Mouse (Mus musculus) bone marrow, adult 2 months (tissue): Measurements from ENCODE around the gene Nosip.

Experiments
- CTCF ChIP-seq: fragments of 200-500 bp; IDR thresholded peaks from 2 replicates; pipeline ENCODE4 v1.5.1; 2011; ENCODE audit warnings: low read length, control low read depth; ENCODE audit not compliant: control insufficient read depth, insufficient read depth
- POLR2A ChIP-seq: fragments of 200-500 bp; IDR thresholded peaks from 2 replicates; pipeline ENCODE4 v1.6.1; 2011; ENCODE audit warnings: low read depth, mild to moderate bottlenecking, control low read depth, low read length, borderline replicate concordance; ENCODE audit not compliant: control insufficient read depth

- TF ChIP-seq CTCF (peak; percentile 54; the same call in 1 of the 2 replicates), POLR2A (no peak)
Measured at GRCm38 (mm10) chr7:45086084-45086483, 23.9 kb downstream of the Nosip start.
